Mouse (Mus musculus) CH12.LX (cell line): ENCODE measurements around the gene Rnaseh2c. TPM values are rescaled to one million over a fixed set of nuclear protein-coding genes. Genes with fewer than 3 reads are reported as not detected.

Experiments used
- DNase-seq: peaks from one replicate; pipeline ENCODE4 v3.0.0-alpha.2; 2013; ENCODE audit errors: extremely low read depth
- H3K27ac ChIP-seq: 2 replicates; pipeline ENCODE4 v1.5.1; 2012; ENCODE audit warnings: low read depth, mild to moderate bottlenecking, control low read depth, moderate library complexity; ENCODE audit not compliant: insufficient read depth
- H3K27me3 ChIP-seq: replicated peaks from 2 replicates; pipeline ENCODE3; 2012; ENCODE audit warnings: inconsistent platforms
- H3K36me3 ChIP-seq, 2 experiments: replicated peaks in 1 of 2; 2 replicates each; pipeline versions ENCODE3 to v1.6.1; 2012; ENCODE audit warnings: inconsistent platforms in 1 of 2, low read length in 1 of 2, mild to moderate bottlenecking in 1 of 2, mixed read lengths in 1 of 2, moderate library complexity in 1 of 2; ENCODE audit not compliant: control insufficient read depth in 1 of 2, insufficient read depth in 1 of 2
- H3K4me1 ChIP-seq, 2 experiments: 2 replicates each; pipeline ENCODE4 v1.6.1; 2012; ENCODE audit warnings: inconsistent platforms in 1 of 2, moderate library complexity in 1 of 2; ENCODE audit not compliant: insufficient read depth in 2 of 2, control insufficient read depth in 1 of 2
- H3K4me2 ChIP-seq: 2 replicates; pipeline ENCODE4 v1.6.1; 2012; ENCODE audit warnings: low read depth, mild to moderate bottlenecking, control low read depth; ENCODE audit not compliant: poor library complexity, insufficient read depth, severe bottlenecking
- H3K4me3 ChIP-seq, 3 experiments: fragments of 150-350 bp in 1 of 3; sonication (generic) in 1 of 3; replicated peaks in 1 of 3; 2 replicates each; pipeline versions ENCODE3 to v1.5.1; 2011 to 2012; ENCODE audit warnings: low read depth in 2 of 3, low read length in 2 of 3, mild to moderate bottlenecking in 2 of 3, moderate library complexity in 2 of 3, control low read depth in 1 of 3, improper control_type of control experiment in 1 of 3, inconsistent platforms in 1 of 3, mixed read lengths in 1 of 3; ENCODE audit not compliant: poor library complexity in 1 of 3
- H3K79me2 ChIP-seq: replicated peaks from 2 replicates; pipeline ENCODE4 v1.6.1; 2012; ENCODE audit warnings: mild to moderate bottlenecking, moderate library complexity; ENCODE audit not compliant: control insufficient read depth, poor library complexity, insufficient read depth, severe bottlenecking; ENCODE audit errors: extremely low read depth
- H3K9ac ChIP-seq: 2 replicates; pipeline ENCODE4 v1.6.1; 2012; ENCODE audit warnings: low read depth, mild to moderate bottlenecking, control low read depth, moderate library complexity; ENCODE audit not compliant: insufficient read depth
- H3K9me3 ChIP-seq: replicated peaks from 2 replicates; pipeline ENCODE3; 2012; ENCODE audit warnings: low read length, inconsistent platforms, mixed read lengths
- CHD1 ChIP-seq: IDR thresholded peaks from 2 replicates; pipeline ENCODE4 v1.6.1; 2012; ENCODE audit warnings: low read depth, low read length, improper control_type of control experiment, inconsistent platforms
- CTCF ChIP-seq, 2 experiments: IDR thresholded peaks in 1 of 2; conservative IDR thresholded peaks in 1 of 2; 2 replicates each; pipeline ENCODE4 v1.5.1; 2011 to 2012; ENCODE audit warnings: low read depth in 2 of 2, low read length in 2 of 2, improper control_type of control experiment in 1 of 2, inconsistent platforms in 1 of 2, mild to moderate bottlenecking in 1 of 2, moderate library complexity in 1 of 2
- EP300 ChIP-seq: IDR thresholded peaks from 2 replicates; pipeline ENCODE4 v1.6.1; 2011; ENCODE audit warnings: low read length, improper control_type of control experiment
- ETS1 ChIP-seq: conservative IDR thresholded peaks from 2 replicates; pipeline ENCODE4 v1.6.1; 2012; ENCODE audit warnings: low read depth, mild to moderate bottlenecking, inconsistent platforms, low read length, improper control_type of control experiment, moderate library complexity
- KAT2A ChIP-seq: IDR thresholded peaks from 2 replicates; pipeline ENCODE4 v1.6.1; 2012; ENCODE audit warnings: low read length, improper control_type of control experiment, inconsistent platforms; ENCODE audit not compliant: insufficient replicate concordance
- MAZ ChIP-seq: IDR thresholded peaks from 2 replicates; pipeline ENCODE4 v1.6.1; 2012; ENCODE audit warnings: low read depth, mild to moderate bottlenecking, inconsistent platforms, low read length, improper control_type of control experiment, moderate library complexity
- MYC ChIP-seq: IDR thresholded peaks from 2 replicates; pipeline ENCODE4 v1.6.1; 2011; ENCODE audit warnings: low read depth, mild to moderate bottlenecking, improper control_type of control experiment, low read length
- PAX5 ChIP-seq: IDR thresholded peaks from 2 replicates; pipeline ENCODE4 v1.6.1; 2012; ENCODE audit warnings: low read length, inconsistent platforms, mixed read lengths
- USF1 ChIP-seq: IDR thresholded peaks from 2 replicates; pipeline ENCODE4 v1.6.1; 2014; ENCODE audit warnings: low read depth, mild to moderate bottlenecking, inconsistent platforms, low read length, improper control_type of control experiment
- ZKSCAN1 ChIP-seq: IDR thresholded peaks from 2 replicates; pipeline ENCODE4 v1.6.1; 2012; ENCODE audit warnings: low read depth, inconsistent platforms, low read length, improper control_type of control experiment, borderline replicate concordance
- dilution Hi-C: fragments of 300-500 bp; cut with MboI; formaldehyde crosslinking; loops from 2 replicates; pipeline ENCODE4 v1.14.3; 2020; ENCODE audit warnings: low sequenced_read_pairs; ENCODE audit not compliant: extremely low pct_unique_long_range_greater_than_20kb, extremely low pct_ligation_motif_present
- in situ Hi-C: fragments of 300-500 bp; cut with MboI; formaldehyde crosslinking; loops from 3 replicates; pipeline ENCODE4 v1.14.3; 2019; ENCODE audit warnings: low sequenced_read_pairs, low pct_ligation_motif_present, low pct_unique_long_range_greater_than_20kb, mixed read lengths
- polyA plus RNA-seq: library from polyadenylated mRNA; unstranded; fragments of >175 nt; gene quantifications from 2 replicates; pipeline ENCODE4 v1.2.1, GENCODE M21; 2012; ENCODE audit warnings: low read depth; ENCODE audit not compliant: insufficient read length
- total RNA-seq, 2 experiments: library from RNA; depleted of rRNA; stranded (reverse); fragments of 300-350 nt in 1 of 2; fragments of >200 nt in 1 of 2; gene quantifications; 2 replicates each; pipeline ENCODE4 v1.2.3; 2012 to 2014

Rnaseh2c gene
- total and polyA plus RNA-seq, 3 experiments, result 54.2 to 124 (median 79.0) TPM

GRCm38 (mm10) chr19:5625311-5625710 is 23.6 kb downstream of the Rnaseh2c start:
- no peaks in the 10 kb centered on the region for H3K36me3 ChIP-seq
- no peak overlapping the region for H3K4me3 ChIP-seq
- no peak overlapping the region for H3K9ac ChIP-seq
- TF ChIP-seq USF1 (no peak), MYC (no peak), ZKSCAN1 (no peak), PAX5 (no peak), CTCF (conservative IDR thresholded peaks at IDR 0.05 in 1 of 2, IDR thresholded peaks at IDR 0.05 in 1 of 2; ENCODE audit: low read depth in 2 of 2, low read length in 2 of 2) (no peak), EP300 (no peak), CHD1 (no peak)
- TF ChIP-seq, all 38 proteins: peak for 0
- peaks cover 0 to 4% of the 10 kb centered on the region in 2 experiments; a peak in 1 of 4 replicates for H3K4me1 ChIP-seq
- H3K79me2 ChIP-seq, result no peaks in the 10 kb centered on the region
- H3K9me3 ChIP-seq, result peaks cover 4% of the 10 kb centered on the region
- H3K27ac ChIP-seq, result no peak overlapping the region
- dilution Hi-C loops (no loop called here), in situ Hi-C loops (no loop called here)
- no peak for DNase-seq
- no peaks in the 10 kb centered on the region for H3K27me3 ChIP-seq
- H3K4me2 ChIP-seq, result no peak overlapping the region

GRCm38 (mm10) chr19:5629907-5630306 is 28.2 kb downstream of the Rnaseh2c start:
- DNase-seq, result no peak
- in situ Hi-C loops, result no loop called here
- Histone ChIP-seq H3K27me3 (no peaks in the 10 kb centered on the region), H3K9ac (no peak overlapping the region), H3K27ac (no peak overlapping the region), H3K4me1 (peaks cover 0 to 13% of the 10 kb centered on the region in 2 experiments; a peak in 2 of 4 replicates), H3K36me3 (no peaks in the 10 kb centered on the region), H3K4me2 (no peak overlapping the region), H3K9me3 (peaks cover 4% of the 10 kb centered on the region), H3K4me3 (no peak overlapping the region), H3K79me2 (no peaks in the 10 kb centered on the region)
- dilution Hi-C loops, result no loop called here
- no peak for TF ChIP-seq MAZ

GRCm38 (mm10) chr19:5632120-5632519 is 30.4 kb downstream of the Rnaseh2c start:
- Histone ChIP-seq H3K27me3 (no peaks in the 10 kb centered on the region), H3K9ac (no peak overlapping the region), H3K4me2 (no peak overlapping the region), H3K79me2 (no peaks in the 10 kb centered on the region), H3K36me3 (no peaks in the 10 kb centered on the region), H3K4me1 (peaks cover 0 to 18% of the 10 kb centered on the region in 2 experiments; a peak in 2 of 4 replicates), H3K4me3 (no peak overlapping the region), H3K9me3 (peaks cover 4% of the 10 kb centered on the region), H3K27ac (no peak overlapping the region)
- TF ChIP-seq PAX5, result no peak
- peak; percentile 64 for TF ChIP-seq ETS1
- no peak for TF ChIP-seq KAT2A
- 0 out of 2 replicates have a peak, but pooled peaks have one; percentile 34 for TF ChIP-seq EP300
- dilution Hi-C loops (no loop called here), in situ Hi-C loops (no loop called here)
- DNase-seq, result peak; percentile 16
